In the genomic region with DNA sequence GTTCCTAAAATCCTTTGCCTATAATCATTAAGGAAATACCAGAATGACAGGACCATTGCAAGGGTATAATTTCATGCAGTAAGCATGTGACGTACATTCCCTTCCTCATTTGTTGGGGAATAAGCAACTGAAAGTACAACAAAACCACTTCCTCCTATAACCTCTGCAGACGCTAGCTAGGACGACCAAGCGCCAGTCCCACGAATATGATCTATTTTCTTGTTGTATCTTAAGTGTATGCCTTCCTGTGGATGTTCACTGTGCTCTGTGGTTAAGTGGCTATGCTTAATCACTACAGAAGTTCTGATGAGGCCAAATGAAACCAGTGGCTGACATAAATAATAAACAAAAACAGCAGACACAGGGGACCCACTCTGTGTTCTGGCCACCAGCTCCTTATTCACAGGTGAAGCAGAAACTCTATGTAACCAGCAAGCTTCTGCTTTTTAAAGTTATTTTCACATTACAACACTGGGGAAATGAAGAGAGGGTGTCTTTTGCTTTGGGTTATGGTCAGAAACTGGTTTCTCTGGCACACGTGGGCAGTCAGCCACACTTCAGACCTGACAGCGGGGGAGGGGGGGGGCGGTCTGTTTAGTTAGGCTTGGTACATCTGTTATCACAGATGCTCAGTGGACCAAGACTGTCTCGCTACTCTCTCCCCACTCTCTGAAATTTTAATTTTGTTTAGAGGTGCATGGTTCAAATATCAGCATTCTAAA, we compare ENCODE assay signal across 10 mouse cellular contexts.
DNase-seq lines count a peak whose midpoint lies in the region; ATAC-seq and TF ChIP-seq lines count a peak whose summit lies in the region.
"Had no signal": no experiment of that assay in that cellular context is flagged by ENCODE, and none has a peak within 500 bp of the region (broad histone marks: within the 10 kb centered on the region; RNA-seq: fewer than 3 reads in every experiment).

No protein-coding gene starts in this region.

- 76% methylated on average over 9 of the region's 9 CpGs for WGBS in forebrain, embryonic 14.5 days
- 65% methylated on average over 9 of the region's 9 CpGs for WGBS in forebrain, postnatal 0 days
- WGBS in midbrain, embryonic 11.5 days, result 74% methylated on average over 9 of the region's 9 CpGs
- 73% methylated on average over 9 of the region's 9 CpGs for WGBS in midbrain, embryonic 13.5 days

- H3K4me1 ChIP-seq in forebrain, embryonic 14.5 days (ENCODE audit: control insufficient read depth, insufficient read depth, low read length), result no peaks in the 10 kb centered on the region
- no peaks in the 10 kb centered on the region for H3K4me1 ChIP-seq in forebrain, postnatal 0 days (ENCODE audit: insufficient read depth)
- no peaks in the 10 kb centered on the region for H3K4me1 ChIP-seq in midbrain, embryonic 11.5 days (ENCODE audit: control insufficient read depth, insufficient read depth, low read length)
- H3K4me1 ChIP-seq in midbrain, embryonic 13.5 days (replicated peaks), result no peaks in the 10 kb centered on the region
- H3K4me1 ChIP-seq: stomach, embryonic 15.5 days had no signal

- ATAC-seq in forebrain, embryonic 14.5 days, result peak; percentile 54; the same call in 1 of the 2 replicates
- ATAC-seq in forebrain, postnatal 0 days, result no peak
- ATAC-seq in midbrain, embryonic 11.5 days (ENCODE audit: low FRiP score), result peak; percentile 57; the same call in 1 of the 2 replicates
- no peak for ATAC-seq in midbrain, embryonic 13.5 days
- ATAC-seq in megakaryocyte-erythroid progenitor cell, adult 5-6 weeks (replicated peaks; ENCODE audit: low FRiP score, low TSS enrichment, poor library complexity, severe bottlenecking), result peak; percentile 58

- no peak for TF ChIP-seq CTCF in forebrain, postnatal 0 days (IDR thresholded peaks at IDR 0.05; ENCODE audit: low read depth)

- no peak overlapping the region for H3K9ac ChIP-seq in forebrain, embryonic 14.5 days (ENCODE audit: low read length)
- H3K9ac ChIP-seq in forebrain, postnatal 0 days, result no peak overlapping the region
- H3K9ac ChIP-seq in midbrain, embryonic 11.5 days (ENCODE audit: low read length), result no peak overlapping the region
- no peak overlapping the region for H3K9ac ChIP-seq in midbrain, embryonic 13.5 days (replicated peaks)
- H3K9ac ChIP-seq: stomach, embryonic 15.5 days had no signal

- no peaks in the 10 kb centered on the region for H3K36me3 ChIP-seq in forebrain, embryonic 14.5 days (ENCODE audit: control insufficient read depth, insufficient read depth, low read length)
- H3K36me3 ChIP-seq in forebrain, postnatal 0 days (ENCODE audit: insufficient read depth), result peaks cover 4% of the 10 kb centered on the region; the same call in 1 of the 2 replicates
- no peaks in the 10 kb centered on the region for H3K36me3 ChIP-seq in midbrain, embryonic 11.5 days (ENCODE audit: control insufficient read depth, insufficient read depth, low read length)
- H3K36me3 ChIP-seq in midbrain, embryonic 13.5 days, result 0 out of 2 replicates have a peak, but pooled peaks cover 7% of the 10 kb centered on the region

- no peak overlapping the region for H3K4me2 ChIP-seq in forebrain, embryonic 14.5 days (ENCODE audit: low read length)
- no peak overlapping the region for H3K4me2 ChIP-seq in forebrain, postnatal 0 days (ENCODE audit: low read depth)
- H3K4me2 ChIP-seq in midbrain, embryonic 11.5 days, result no peak overlapping the region
- H3K4me2 ChIP-seq in midbrain, embryonic 13.5 days (replicated peaks), result no peak overlapping the region
- H3K4me2 ChIP-seq: stomach, embryonic 15.5 days had no signal

- H3K4me3 ChIP-seq in forebrain, embryonic 14.5 days (ENCODE audit: low read depth, low read length), result no peak overlapping the region
- no peak overlapping the region for H3K4me3 ChIP-seq in forebrain, postnatal 0 days (ENCODE audit: low read depth, low read length)
- no peak overlapping the region for H3K4me3 ChIP-seq in midbrain, embryonic 11.5 days (ENCODE audit: low read depth, low read length)
- H3K4me3 ChIP-seq in midbrain, embryonic 13.5 days (replicated peaks), result no peak overlapping the region
- H3K4me3 ChIP-seq: stomach, embryonic 15.5 days had no signal

- H3K27ac ChIP-seq in forebrain, embryonic 14.5 days (ENCODE audit: low read depth, low read length), result no peak overlapping the region
- H3K27ac ChIP-seq in forebrain, postnatal 0 days (ENCODE audit: low read depth, low read length), result no peak overlapping the region
- no peak overlapping the region for H3K27ac ChIP-seq in midbrain, embryonic 11.5 days (ENCODE audit: low read depth, low read length)
- H3K27ac ChIP-seq in midbrain, embryonic 13.5 days, result no peak overlapping the region
- H3K27ac ChIP-seq: stomach, embryonic 15.5 days had no signal

- H3K9me3 ChIP-seq in forebrain, embryonic 14.5 days (replicated peaks; ENCODE audit: control insufficient read depth, low read length), result no peaks in the 10 kb centered on the region
- no peaks in the 10 kb centered on the region for H3K9me3 ChIP-seq in forebrain, postnatal 0 days (ENCODE audit: low read length)
- no peaks in the 10 kb centered on the region for H3K9me3 ChIP-seq in midbrain, embryonic 11.5 days (ENCODE audit: control insufficient read depth, low read length)
- H3K9me3 ChIP-seq in midbrain, embryonic 13.5 days, result no peaks in the 10 kb centered on the region
- H3K9me3 ChIP-seq: stomach, embryonic 15.5 days had no signal

- no peaks in the 10 kb centered on the region for H3K27me3 ChIP-seq in forebrain, embryonic 14.5 days (replicated peaks; ENCODE audit: control insufficient read depth, insufficient read depth, low read length)
- H3K27me3 ChIP-seq in forebrain, postnatal 0 days (ENCODE audit: insufficient read depth, low read length), result no peaks in the 10 kb centered on the region
- no peaks in the 10 kb centered on the region for H3K27me3 ChIP-seq in midbrain, embryonic 11.5 days (ENCODE audit: control insufficient read depth, insufficient read depth, low read length)
- H3K27me3 ChIP-seq in midbrain, embryonic 13.5 days, result no peaks in the 10 kb centered on the region
- H3K27me3 ChIP-seq: stomach, embryonic 15.5 days had no signal

- DNase-seq in forebrain, embryonic 14.5 days (ENCODE audit: low spot score), result no peak
- no peak for DNase-seq in forebrain, postnatal 0 days
- no peak for DNase-seq in midbrain, embryonic 11.5 days (ENCODE audit: low spot score, missing footprints)
- DNase-seq in thymus, postnatal 4 days, result peak; percentile 27
- DNase-seq in adrenal gland, adult 2 months, result no peak
- no peak for DNase-seq in kidney, postnatal 25 days
- DNase-seq: cerebellum, postnatal 36 days had no signal

Comparison
In these comparisons a context has a peak if more than half of its experiments do, and no peak if none do; other contexts are left out.
1. ATAC-seq: peak in forebrain, embryonic 14.5 days (single experiment), midbrain, embryonic 11.5 days (single experiment) and megakaryocyte-erythroid progenitor cell, adult 5-6 weeks (single experiment); none in forebrain, postnatal 0 days (single experiment) and midbrain, embryonic 13.5 days (single experiment).